Mouse (Mus musculus) midbrain, embryonic 11.5 days (tissue): ENCODE results near the gene Notch3. TPM values are rescaled to one million over a fixed set of nuclear protein-coding genes. Genes with fewer than 3 reads are reported as not detected.

Source experiments
- polyA plus RNA-seq: library from polyadenylated mRNA; unstranded; fragments of >200 nt; fragmentation: Nextera tagmentation; extraction: Ambion mirVana; gene quantifications from 2 replicates; pipeline ENCODE4 v1.2.1, GENCODE M21; 2014

Notch3 gene
- polyA plus RNA-seq, 1 experiment from 2014 or later: 21.4 TPM

Other genes starting within 250 kb of the Notch3 start
- 49.4 and 51.2 TPM in 2 replicates for gene Rrp1b, start 130.8 kb downstream of the Notch3 start, polyA plus RNA-seq
- 0.57 and 0.60 TPM in 2 replicates for gene Hsf2bp, start 130.5 kb downstream of the Notch3 start, polyA plus RNA-seq
- 0.07 and 0.12 TPM in 2 replicates for gene Ephx3, start 22.7 kb upstream of the Notch3 start, polyA plus RNA-seq
- 82.8 and 97.9 TPM in 2 replicates for gene Brd4, start 117.9 kb upstream of the Notch3 start, polyA plus RNA-seq
- gene Akap8, start 154.4 kb upstream of the Notch3 start, polyA plus RNA-seq: 53.0 and 55.4 TPM in 2 replicates
- gene Akap8l, start 183.8 kb upstream of the Notch3 start, polyA plus RNA-seq: 67.1 and 67.4 TPM in 2 replicates
- 33.7 and 36.9 TPM in 2 replicates for gene Wiz, start 222.6 kb upstream of the Notch3 start, polyA plus RNA-seq
- gene Rasal3, start 236.7 kb upstream of the Notch3 start, polyA plus RNA-seq: 0.52 and 0.70 TPM in 2 replicates